Mouse (Mus musculus) heart, postnatal 0 days (tissue): Measurements from ENCODE around the gene Hilpda. TPM values are rescaled to one million over a fixed set of nuclear protein-coding genes. Genes with fewer than 3 reads are reported as not detected.
A peak's percentile ranks its signal among the peaks of the same experiment; 100 is the strongest.

Experiments
- ATAC-seq: fragments of 200-750 bp; cut with Nextera tagmentation; 2 replicates; pipeline ENCODE4 v1.8.0; 2017; ENCODE audit warnings: low read depth, moderate number of reproducible peaks, moderate library complexity; ENCODE audit not compliant: insufficient read depth
- DNase-seq: peaks from one replicate; pipeline ENCODE4 v3.0.0-alpha.2; 2016; ENCODE audit warnings: low spot score
- H3K27ac ChIP-seq: fragments of 300-500 bp; sonication (generic); 2 replicates; pipeline ENCODE4 v1.5.1; 2014; ENCODE audit warnings: low read depth, mild to moderate bottlenecking
- H3K27me3 ChIP-seq: fragments of 300-500 bp; sonication (generic); 2 replicates; pipeline ENCODE4 v1.6.1; 2014; ENCODE audit warnings: low read length, mixed read lengths; ENCODE audit not compliant: control insufficient read depth, insufficient read depth
- H3K36me3 ChIP-seq: fragments of 300-500 bp; sonication (generic); replicated peaks from 2 replicates; pipeline ENCODE4 v1.6.1; 2014; ENCODE audit warnings: low read length, mixed read lengths; ENCODE audit not compliant: control insufficient read depth, insufficient read depth
- H3K4me1 ChIP-seq: fragments of 300-500 bp; sonication (generic); 2 replicates; pipeline ENCODE4 v1.6.1; 2014; ENCODE audit warnings: antibody characterized with exemption; ENCODE audit not compliant: control insufficient read depth, insufficient read depth
- H3K4me2 ChIP-seq: fragments of 300-500 bp; sonication (generic); 2 replicates; pipeline ENCODE4 v1.6.1; 2014; ENCODE audit warnings: low read depth, mild to moderate bottlenecking, low read length, moderate library complexity
- H3K4me3 ChIP-seq: fragments of 300-500 bp; sonication (generic); 2 replicates; pipeline ENCODE4 v1.5.1; 2014; ENCODE audit warnings: low read depth, low read length
- H3K9ac ChIP-seq: fragments of 300-500 bp; sonication (generic); replicated peaks from 2 replicates; pipeline ENCODE4 v1.6.1; 2014; ENCODE audit warnings: low read depth, low read length, mixed read lengths
- H3K9me3 ChIP-seq: fragments of 300-500 bp; sonication (generic); replicated peaks from 2 replicates; pipeline ENCODE4 v1.6.1; 2016; ENCODE audit warnings: low read length; ENCODE audit not compliant: control insufficient read depth
- CTCF ChIP-seq: IDR thresholded peaks from 2 replicates; pipeline ENCODE4 v1.5.1; 2016; ENCODE audit warnings: antibody characterized with exemption, control low read depth, low read depth
- EP300 ChIP-seq: IDR thresholded peaks from 2 replicates; pipeline ENCODE4 v1.6.1; 2016; ENCODE audit warnings: antibody characterized with exemption, low read depth
- WGBS: fragments of 180-500 bp; shearing (Covaris S2); extraction: QIAGEN DNeasy Blood & Tissue Kit; methylation state at CpG from one replicate; pipeline ENCODE4 v1.1.7; 2014; 5-methylcytosine and 5-hydroxymethylcytosine counted together
- polyA plus RNA-seq: library from polyadenylated mRNA; unstranded; fragments of >200 nt; fragmentation: Nextera tagmentation; extraction: Ambion mirVana; gene quantifications from 2 replicates; pipeline ENCODE4 v1.2.1, GENCODE M21; 2015
- total RNA-seq: library from RNA; depleted of rRNA; stranded (reverse); fragments of >200 nt; gene quantifications from 2 replicates; pipeline ENCODE4 v1.2.3, GENCODE M21; 2014; ENCODE audit warnings: low replicate concordance

The Hilpda gene
- total and polyA plus RNA-seq, 2 experiments from 2014 or later: 23.8 to 42.1 TPM

GRCm38 (mm10) chr6:29263650-29264455, 8.4 kb upstream of the Hilpda start:
- WGBS: 59% methylated on average over 6 of the region's 6 CpGs
- H3K4me1 ChIP-seq: no peaks in the 10 kb centered on the region
- ATAC-seq (0 out of 2 replicates have a peak, but pooled peaks have one; percentile 27), DNase-seq (no peak)
- no peak overlapping the region for H3K4me3 ChIP-seq
- no peaks in the 10 kb centered on the region for H3K9me3 ChIP-seq
- no peak overlapping the region for H3K9ac ChIP-seq
- no peak for TF ChIP-seq EP300
- no peak for TF ChIP-seq CTCF
- no peaks in the 10 kb centered on the region for H3K36me3 ChIP-seq
- no peak overlapping the region for H3K4me2 ChIP-seq
- no peak overlapping the region for H3K27ac ChIP-seq
- no peaks in the 10 kb centered on the region for H3K27me3 ChIP-seq

GRCm38 (mm10) chr6:29264456-29264781, 7.9 kb upstream of the Hilpda start:
- Histone ChIP-seq H3K27ac (no peak overlapping the region), H3K4me2 (no peak overlapping the region), H3K4me1 (no peaks in the 10 kb centered on the region), H3K9ac (no peak overlapping the region), H3K27me3 (no peaks in the 10 kb centered on the region), H3K4me3 (no peak overlapping the region), H3K9me3 (no peaks in the 10 kb centered on the region), H3K36me3 (no peaks in the 10 kb centered on the region)
- 64% methylated on average over 3 of the region's 3 CpGs for WGBS
- no peak for DNase-seq
- ATAC-seq: no peak
- TF ChIP-seq CTCF (no peak), EP300 (no peak)

- ATAC-seq (no peak), DNase-seq (no peak)
- 53% methylated on average over 4 of the region's 4 CpGs for WGBS
- no peak overlapping the region for H3K27ac ChIP-seq
- H3K27me3 ChIP-seq: no peaks in the 10 kb centered on the region
- TF ChIP-seq CTCF (no peak), EP300 (no peak)
- H3K4me1 ChIP-seq: peaks cover 9% of the 10 kb centered on the region; the same call in 1 of the 2 replicates
- H3K4me3 ChIP-seq: no peak overlapping the region
- no peak overlapping the region for H3K4me2 ChIP-seq
- no peaks in the 10 kb centered on the region for H3K9me3 ChIP-seq
- no peaks in the 10 kb centered on the region for H3K36me3 ChIP-seq
- no peak overlapping the region for H3K9ac ChIP-seq
Measured at GRCm38 (mm10) chr6:29266936-29267335, 5.4 kb upstream of the Hilpda start.

- Histone ChIP-seq H3K27ac (no peak overlapping the region), H3K27me3 (no peaks in the 10 kb centered on the region), H3K9me3 (no peaks in the 10 kb centered on the region), H3K4me2 (no peak overlapping the region), H3K9ac (no peak overlapping the region), H3K4me3 (no peak overlapping the region), H3K4me1 (peaks cover 23% of the 10 kb centered on the region; the same call in 1 of the 2 replicates), H3K36me3 (no peaks in the 10 kb centered on the region)
- ATAC-seq: no peak
- WGBS: 56% methylated on average over 6 of the region's 6 CpGs
- no peak for DNase-seq
- TF ChIP-seq CTCF (no peak), EP300 (no peak)
Measured at GRCm38 (mm10) chr6:29269006-29269668, 3.2 kb upstream of the Hilpda start.

- DNase-seq (peak; percentile 68), ATAC-seq (no peak)
- Histone ChIP-seq H3K27me3 (no peaks in the 10 kb centered on the region), H3K36me3 (peaks cover 14% of the 10 kb centered on the region; the same call in 1 of the 2 replicates), H3K9ac (0 out of 2 replicates have a peak overlapping the region, but pooled peaks have one; percentile 5), H3K4me3 (peak overlapping the region; percentile 20), H3K4me1 (peaks cover 23% of the 10 kb centered on the region; the same call in 1 of the 2 replicates), H3K27ac (no peak overlapping the region), H3K4me2 (peak overlapping the region; percentile 52), H3K9me3 (no peaks in the 10 kb centered on the region)
- 4% methylated on average over 8 of the region's 8 CpGs for WGBS
- TF ChIP-seq CTCF (no peak), EP300 (peak; percentile 60; the same call in 1 of the 2 replicates)
Measured at GRCm38 (mm10) chr6:29270961-29271360, 1.3 kb upstream of the Hilpda start.
